Mouse (Mus musculus) adrenal gland, adult 10 weeks (tissue): ENCODE data around the gene Cfap298. TPM values are rescaled to one million over a fixed set of nuclear protein-coding genes. Genes with fewer than 3 reads are reported as not detected.

Experiments used
- polyA plus RNA-seq: library from polyadenylated mRNA; stranded (reverse); fragments of 350-450 nt; fragmentation: Illumina TruSeq; extraction: RNeasy Lipid Tissue Mini Kit (QIAGEN cat#74804); gene quantifications from one replicate; pipeline ENCODE4 v1.2.3, GENCODE M21; 2014; ENCODE audit warnings: low read depth, low replicate concordance

Cfap298 gene
- 5.8 TPM for polyA plus RNA-seq

DNA sequence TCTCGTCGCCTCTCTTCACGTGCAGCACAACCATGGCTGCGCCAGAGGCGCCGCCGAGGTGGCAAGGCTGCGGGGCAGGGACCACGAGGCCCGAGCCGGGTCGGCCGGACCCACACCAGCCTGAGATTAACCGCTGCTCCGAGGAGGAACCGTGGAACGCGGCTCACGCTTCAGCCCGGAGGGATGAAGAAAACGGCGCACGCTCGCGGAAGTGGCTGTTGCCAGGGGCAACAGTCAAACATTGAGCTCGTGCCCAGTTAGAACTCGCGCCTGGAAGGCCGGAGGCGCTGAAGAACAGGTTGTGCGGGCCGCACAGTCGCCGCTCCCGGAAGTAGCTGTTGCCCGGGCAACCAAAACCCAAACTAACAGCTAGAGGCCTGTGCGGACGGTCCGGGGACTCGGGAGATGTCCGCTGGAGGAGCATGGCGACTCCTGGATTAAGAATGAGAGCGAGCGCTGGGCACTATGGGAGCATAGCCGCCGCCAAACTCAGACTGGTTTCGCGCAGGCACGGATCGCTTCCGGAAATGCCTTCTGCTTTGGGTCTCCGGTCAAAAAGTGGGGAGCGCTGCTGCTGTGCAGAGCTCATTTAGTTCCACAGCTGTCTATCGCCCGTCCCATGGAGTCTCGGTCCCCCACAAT, at the start of gene Cfap298:
Gene Cfap298, minus strand, starts transcription at position 428 of the 642 bp plus-strand sequence.

Other genes with a start within 250 kb of the Cfap298 start
- gene Mis18a, start 207.7 kb downstream of the Cfap298 start, polyA plus RNA-seq: 10.9 TPM
- 62.2 TPM for gene Mrap, start 196.9 kb downstream of the Cfap298 start, polyA plus RNA-seq
- 5.4 TPM for gene Urb1, start 124.7 kb downstream of the Cfap298 start, polyA plus RNA-seq
- 2.1 TPM for gene Eva1c, start 108.4 kb downstream of the Cfap298 start, polyA plus RNA-seq
- gene Synj1, start 76.2 kb upstream of the Cfap298 start, polyA plus RNA-seq: 40.8 TPM
- gene Paxbp1, start 109.4 kb upstream of the Cfap298 start, polyA plus RNA-seq: 90.0 TPM
- not detected for gene 4932438H23Rik, start 160.0 kb upstream of the Cfap298 start, polyA plus RNA-seq